Mouse (Mus musculus) neural tube, embryonic 11.5 days (tissue): ENCODE measurements around the gene Ldlrap1. TPM values are rescaled to one million over a fixed set of nuclear protein-coding genes. Genes with fewer than 3 reads are reported as not detected.

Experiments
- ATAC-seq: fragments of 200-750 bp; cut with Nextera tagmentation; 2 replicates; pipeline ENCODE4 v1.8.0; 2017; ENCODE audit warnings: moderate number of reproducible peaks, mild to moderate bottlenecking, moderate TSS enrichment, moderate library complexity; ENCODE audit not compliant: insufficient read depth, low FRiP score, low TSS enrichment
- DNase-seq: peaks from one replicate; pipeline ENCODE4 v3.0.0-alpha.2; 2015; ENCODE audit warnings: low spot score
- H3K27ac ChIP-seq: fragments of 300-500 bp; sonication (generic); 2 replicates; pipeline ENCODE4 v1.5.1; 2014; ENCODE audit warnings: low read depth, mild to moderate bottlenecking, low read length
- H3K27me3 ChIP-seq: fragments of 300-500 bp; sonication (generic); 2 replicates; pipeline ENCODE4 v1.6.1; 2014; ENCODE audit warnings: mild to moderate bottlenecking, low read length, mixed read lengths; ENCODE audit not compliant: control insufficient read depth, insufficient read depth
- H3K36me3 ChIP-seq: fragments of 300-500 bp; sonication (generic); 2 replicates; pipeline ENCODE4 v1.6.1; 2014; ENCODE audit warnings: mild to moderate bottlenecking, low read length, moderate library complexity, mixed read lengths; ENCODE audit not compliant: control insufficient read depth, insufficient read depth
- H3K4me1 ChIP-seq: fragments of 300-500 bp; sonication (generic); 2 replicates; pipeline ENCODE4 v1.6.1; 2014; ENCODE audit warnings: low read length, mixed read lengths; ENCODE audit not compliant: control insufficient read depth, insufficient read depth
- H3K4me2 ChIP-seq: fragments of 300-500 bp; sonication (generic); 2 replicates; pipeline ENCODE4 v1.6.1; 2014; ENCODE audit warnings: low read depth, mild to moderate bottlenecking, moderate library complexity
- H3K4me3 ChIP-seq: fragments of 300-500 bp; sonication (generic); 2 replicates; pipeline ENCODE4 v1.5.1; 2014; ENCODE audit warnings: low read depth, low read length
- H3K9ac ChIP-seq: fragments of 300-500 bp; sonication (generic); 2 replicates; pipeline ENCODE4 v1.6.1; 2014; ENCODE audit warnings: mild to moderate bottlenecking, low read length
- H3K9me3 ChIP-seq: fragments of 300-500 bp; sonication (generic); 2 replicates; pipeline ENCODE4 v1.6.1; 2016; ENCODE audit warnings: low read length; ENCODE audit not compliant: control insufficient read depth
- WGBS: fragments of 180-500 bp; shearing (Covaris S2); extraction: QIAGEN DNeasy Blood & Tissue Kit; methylation state at CpG from one replicate; pipeline ENCODE4 v1.1.7; 2014; 5-methylcytosine and 5-hydroxymethylcytosine counted together
- polyA plus RNA-seq: library from polyadenylated mRNA; unstranded; fragments of >200 nt; fragmentation: Nextera tagmentation; extraction: Ambion mirVana; gene quantifications from 2 replicates; pipeline ENCODE4 v1.2.1, GENCODE M21; 2014

The Ldlrap1 gene
- polyA plus RNA-seq, 1 experiment from 2014 or later: 7.4 TPM

- Histone ChIP-seq H3K9ac (no peak overlapping the region), H3K27ac (no peak overlapping the region), H3K4me3 (no peak overlapping the region), H3K27me3 (no peaks in the 10 kb centered on the region), H3K9me3 (no peaks in the 10 kb centered on the region), H3K36me3 (no peaks in the 10 kb centered on the region), H3K4me2 (no peak overlapping the region), H3K4me1 (no peaks in the 10 kb centered on the region)
- 96% methylated on average over 7 of the region's 7 CpGs for WGBS
- DNase-seq (no peak), ATAC-seq (no peak)
Measured at GRCm38 (mm10) chr4:134759564-134759963, 8.3 kb downstream of the Ldlrap1 start.

- Histone ChIP-seq H3K27ac (no peak overlapping the region), H3K36me3 (no peaks in the 10 kb centered on the region), H3K4me2 (no peak overlapping the region), H3K9ac (no peak overlapping the region), H3K4me1 (peaks cover 4% of the 10 kb centered on the region), H3K4me3 (no peak overlapping the region), H3K9me3 (no peaks in the 10 kb centered on the region), H3K27me3 (no peaks in the 10 kb centered on the region)
- DNase-seq: no peak
- 91% methylated on average over 14 of the region's 14 CpGs for WGBS
- no peak for ATAC-seq
Measured at GRCm38 (mm10) chr4:134758922-134759321, 8.9 kb downstream of the Ldlrap1 start.

- no peaks in the 10 kb centered on the region for H3K9me3 ChIP-seq
- ATAC-seq (no peak), DNase-seq (no peak)
- H3K27ac ChIP-seq: no peak overlapping the region
- H3K9ac ChIP-seq: no peak overlapping the region
- no peak overlapping the region for H3K4me2 ChIP-seq
- peaks cover 4% of the 10 kb centered on the region for H3K4me1 ChIP-seq
- no peaks in the 10 kb centered on the region for H3K27me3 ChIP-seq
- H3K36me3 ChIP-seq: no peaks in the 10 kb centered on the region
- WGBS: 87% methylated on average over 4 of the region's 4 CpGs
- H3K4me3 ChIP-seq: no peak overlapping the region
Measured at GRCm38 (mm10) chr4:134758367-134758766, 9.5 kb downstream of the Ldlrap1 start.

GRCm38 (mm10) chr4:134756953-134757352 lies 10.9 kb downstream of the Ldlrap1 start:
- ATAC-seq (no peak), DNase-seq (no peak)
- H3K27me3 ChIP-seq: no peaks in the 10 kb centered on the region
- 88% methylated on average over 7 of the region's 7 CpGs for WGBS
- no peak overlapping the region for H3K4me3 ChIP-seq
- H3K4me2 ChIP-seq: no peak overlapping the region
- H3K9me3 ChIP-seq: no peaks in the 10 kb centered on the region
- peaks cover 4% of the 10 kb centered on the region for H3K4me1 ChIP-seq
- H3K9ac ChIP-seq: no peak overlapping the region
- no peaks in the 10 kb centered on the region for H3K36me3 ChIP-seq
- H3K27ac ChIP-seq: no peak overlapping the region

- Histone ChIP-seq H3K4me3 (no peak overlapping the region), H3K27me3 (no peaks in the 10 kb centered on the region), H3K27ac (no peak overlapping the region), H3K9ac (no peak overlapping the region), H3K4me2 (no peak overlapping the region), H3K36me3 (no peaks in the 10 kb centered on the region), H3K9me3 (no peaks in the 10 kb centered on the region), H3K4me1 (peaks cover 4% of the 10 kb centered on the region)
- ATAC-seq (no peak), DNase-seq (no peak)
- WGBS: 83% methylated on average over 13 of the region's 13 CpGs
Measured at GRCm38 (mm10) chr4:134754941-134755340, 12.9 kb downstream of the Ldlrap1 start.

- Histone ChIP-seq H3K4me3 (no peak overlapping the region), H3K9me3 (no peaks in the 10 kb centered on the region), H3K4me1 (peaks cover 4% of the 10 kb centered on the region), H3K27me3 (no peaks in the 10 kb centered on the region), H3K36me3 (no peaks in the 10 kb centered on the region), H3K4me2 (no peak overlapping the region), H3K9ac (0 out of 2 replicates have a peak overlapping the region, but pooled peaks have one; percentile 10), H3K27ac (0 out of 2 replicates have a peak overlapping the region, but pooled peaks have one; percentile 20)
- DNase-seq: no peak
- no peak for ATAC-seq
- WGBS: 54% methylated on average over 10 of the region's 10 CpGs
Measured at GRCm38 (mm10) chr4:134754371-134754770, 13.5 kb downstream of the Ldlrap1 start.

GRCm38 (mm10) chr4:134753516-134754261 lies 14.1 kb downstream of the Ldlrap1 start:
- Histone ChIP-seq H3K9me3 (no peaks in the 10 kb centered on the region), H3K4me1 (peaks cover 4% of the 10 kb centered on the region), H3K27ac (0 out of 2 replicates have a peak overlapping the region, but pooled peaks have one; percentile 20), H3K4me2 (no peak overlapping the region), H3K36me3 (no peaks in the 10 kb centered on the region), H3K27me3 (no peaks in the 10 kb centered on the region), H3K9ac (0 out of 2 replicates have a peak overlapping the region, but pooled peaks have one; percentile 10), H3K4me3 (no peak overlapping the region)
- ATAC-seq (no peak), DNase-seq (no peak)
- WGBS: 52% methylated on average over 17 of the region's 17 CpGs

GRCm38 (mm10) chr4:134752911-134753426 lies 14.9 kb downstream of the Ldlrap1 start:
- ATAC-seq (no peak), DNase-seq (no peak)
- 57% methylated on average over 11 of the region's 11 CpGs for WGBS
- no peaks in the 10 kb centered on the region for H3K9me3 ChIP-seq
- no peaks in the 10 kb centered on the region for H3K36me3 ChIP-seq
- H3K9ac ChIP-seq: no peak overlapping the region
- H3K27me3 ChIP-seq: no peaks in the 10 kb centered on the region
- H3K27ac ChIP-seq: no peak overlapping the region
- no peak overlapping the region for H3K4me2 ChIP-seq
- H3K4me1 ChIP-seq: peaks cover 4% of the 10 kb centered on the region
- H3K4me3 ChIP-seq: no peak overlapping the region
